Mouse (Mus musculus) embryo, embryonic 10.5 days (tissue): ENCODE results near the gene Stard13.
A peak's percentile ranks its signal among the peaks of the same experiment; 100 is the strongest.

Experiments
- DNase-seq: peaks from one replicate; pipeline ENCODE4 v3.0.0-alpha.2; 2015; ENCODE audit warnings: low spot score

The Stard13 gene

GRCm38 (mm10) chr5:151105054-151105971, 128.3 kb downstream of the Stard13 start:
- no peak for DNase-seq

GRCm38 (mm10) chr5:151104354-151105053, 129.1 kb downstream of the Stard13 start:
- DNase-seq: no peak

- peak; percentile 57 for DNase-seq
Measured at GRCm38 (mm10) chr5:151103284-151103683, 130.4 kb downstream of the Stard13 start.

- DNase-seq: no peak
Measured at GRCm38 (mm10) chr5:151102262-151102661, 131.4 kb downstream of the Stard13 start.

GRCm38 (mm10) chr5:151096012-151096411, 137.6 kb downstream of the Stard13 start:
- DNase-seq: no peak

GRCm38 (mm10) chr5:151092886-151093665, 140.6 kb downstream of the Stard13 start:
- DNase-seq: no peak

GRCm38 (mm10) chr5:151090996-151091395, 142.6 kb downstream of the Stard13 start:
- DNase-seq: no peak

GRCm38 (mm10) chr5:151089201-151089600, 144.4 kb downstream of the Stard13 start:
- no peak for DNase-seq

GRCm38 (mm10) chr5:151086425-151087202, 147.0 kb downstream of the Stard13 start:
- DNase-seq: no peak

GRCm38 (mm10) chr5:151085749-151086148, 147.9 kb downstream of the Stard13 start:
- no peak for DNase-seq

GRCm38 (mm10) chr5:151080276-151080675, 153.4 kb downstream of the Stard13 start:
- DNase-seq: no peak

GRCm38 (mm10) chr5:151077953-151078352, 155.7 kb downstream of the Stard13 start:
- no peak for DNase-seq

GRCm38 (mm10) chr5:151076917-151077316, 156.7 kb downstream of the Stard13 start:
- DNase-seq: no peak

GRCm38 (mm10) chr5:151074282-151074681, 159.4 kb downstream of the Stard13 start:
- no peak for DNase-seq

GRCm38 (mm10) chr5:151071430-151071829, 162.2 kb downstream of the Stard13 start:
- DNase-seq: no peak

GRCm38 (mm10) chr5:151070896-151071295, 162.7 kb downstream of the Stard13 start:
- DNase-seq: peak; percentile 56

- DNase-seq: no peak
Measured at GRCm38 (mm10) chr5:151069569-151069968, 164.1 kb downstream of the Stard13 start.

GRCm38 (mm10) chr5:151066016-151066415, 167.6 kb downstream of the Stard13 start:
- DNase-seq: no peak

GRCm38 (mm10) chr5:151065228-151065627, 168.4 kb downstream of the Stard13 start:
- no peak for DNase-seq

GRCm38 (mm10) chr5:151061942-151062341, 171.7 kb downstream of the Stard13 start:
- no peak for DNase-seq

GRCm38 (mm10) chr5:151060476-151060875, 173.2 kb downstream of the Stard13 start:
- no peak for DNase-seq
